Mouse (Mus musculus) bone marrow macrophage, adult 2 months (primary cell): ENCODE results near the gene Ift122. TPM values are rescaled to one million over a fixed set of nuclear protein-coding genes. Genes with fewer than 3 reads are reported as not detected.
A peak's percentile ranks its signal among the peaks of the same experiment; 100 is the strongest.

Experiments
- H3K27ac ChIP-seq: 2 replicates; pipeline ENCODE4 v1.5.1; 2012; ENCODE audit warnings: low read depth, low read length; ENCODE audit not compliant: insufficient read depth
- H3K4me1 ChIP-seq: 2 replicates; pipeline ENCODE4 v1.6.1; 2012; ENCODE audit warnings: low read length; ENCODE audit not compliant: control insufficient read depth, insufficient read depth
- H3K4me3 ChIP-seq: 2 replicates; pipeline ENCODE4 v1.5.1; 2012; ENCODE audit warnings: mild to moderate bottlenecking, low read length, moderate library complexity; ENCODE audit not compliant: insufficient read depth
- CTCF ChIP-seq: IDR thresholded peaks from 2 replicates; pipeline ENCODE4 v1.5.1; 2012; ENCODE audit warnings: low read depth, mild to moderate bottlenecking, low read length, moderate library complexity
- POLR2A ChIP-seq: IDR thresholded peaks from 2 replicates; pipeline ENCODE4 v1.6.1; 2012; ENCODE audit warnings: mild to moderate bottlenecking, low read depth, low read length, borderline replicate concordance
- polyA plus RNA-seq: library from polyadenylated mRNA; stranded (reverse); fragments of >200 nt; gene quantifications from 2 replicates; pipeline ENCODE4 v1.2.4, GENCODE M21; 2012; ENCODE audit not compliant: missing spikeins, insufficient read depth, insufficient read length

Ift122 gene
- polyA plus RNA-seq, 1 experiment: 9.3 TPM

DNA sequence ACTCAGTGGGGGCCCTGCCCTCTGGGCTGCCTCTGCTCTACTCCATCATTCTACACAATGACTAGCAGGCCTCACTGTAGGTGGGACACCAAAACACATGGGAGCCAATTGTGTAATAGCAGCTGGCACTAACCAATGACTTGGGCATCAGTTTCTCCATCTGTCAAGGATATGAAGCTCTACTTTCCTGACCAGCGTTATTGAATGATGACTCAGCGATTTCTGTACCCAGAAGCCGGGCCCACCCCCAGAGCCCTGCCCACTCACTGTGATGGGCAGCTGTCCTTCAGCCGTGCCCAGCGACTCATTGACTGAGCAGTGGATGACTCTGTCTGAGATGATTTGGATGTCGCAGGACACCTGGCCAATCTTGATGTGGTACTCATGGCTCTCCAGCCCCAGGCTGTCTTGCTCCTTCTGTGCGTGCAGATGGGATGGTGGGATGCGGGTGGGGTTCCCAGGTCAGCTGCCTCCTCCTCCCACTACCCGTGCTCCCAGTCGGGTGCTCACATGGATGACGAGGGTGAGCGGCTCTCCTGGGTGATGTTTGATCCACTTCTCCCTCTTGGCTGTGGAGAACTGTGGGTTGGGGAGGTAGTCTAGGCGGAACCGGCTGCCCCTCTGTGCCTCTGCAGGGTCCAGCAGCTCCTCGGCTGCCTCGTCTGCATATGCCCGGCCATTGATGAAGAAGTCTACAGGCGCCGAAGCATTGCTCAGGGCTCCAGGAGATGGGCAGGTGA, 113.1 kb downstream of the Ift122 start:
- H3K4me1 ChIP-seq: peaks cover 17% of the 10 kb centered on the region
- H3K27ac ChIP-seq: no peak overlapping the region
- no peak overlapping the region for H3K4me3 ChIP-seq
- TF ChIP-seq CTCF (no peak), POLR2A (no peak)

DNA sequence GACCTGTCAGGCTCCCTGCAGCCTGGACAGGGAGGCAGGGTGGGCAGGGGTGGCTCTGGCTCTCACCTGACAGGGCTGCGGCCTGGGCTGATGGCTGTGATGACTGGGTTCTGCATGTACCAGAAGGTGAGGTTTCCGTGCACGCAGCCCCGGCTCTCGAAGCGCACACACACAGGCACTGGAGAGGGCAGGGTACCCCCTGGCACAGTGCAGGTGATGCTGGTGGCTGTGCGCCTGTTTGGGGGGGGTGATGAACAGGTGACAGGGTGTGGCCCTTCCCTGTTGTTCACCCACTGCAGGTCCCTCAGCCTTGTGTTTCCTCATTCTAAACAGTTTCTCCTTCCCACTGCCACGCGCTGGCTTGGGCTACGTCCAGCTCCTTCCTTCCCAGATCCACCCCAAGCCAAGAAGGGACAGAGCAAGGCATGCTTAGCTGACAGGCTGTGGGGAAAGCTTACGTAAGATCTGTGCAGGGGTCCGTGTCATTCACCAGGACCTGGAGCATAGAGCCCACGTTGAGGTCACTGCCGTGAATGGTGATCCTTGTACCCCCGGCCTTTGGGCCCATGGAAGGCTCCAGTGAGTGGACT, 114.1 kb downstream of the Ift122 start:
- Histone ChIP-seq H3K4me1 (peaks cover 25% of the 10 kb centered on the region), H3K27ac (no peak overlapping the region), H3K4me3 (no peak overlapping the region)
- TF ChIP-seq CTCF: no peak

DNA sequence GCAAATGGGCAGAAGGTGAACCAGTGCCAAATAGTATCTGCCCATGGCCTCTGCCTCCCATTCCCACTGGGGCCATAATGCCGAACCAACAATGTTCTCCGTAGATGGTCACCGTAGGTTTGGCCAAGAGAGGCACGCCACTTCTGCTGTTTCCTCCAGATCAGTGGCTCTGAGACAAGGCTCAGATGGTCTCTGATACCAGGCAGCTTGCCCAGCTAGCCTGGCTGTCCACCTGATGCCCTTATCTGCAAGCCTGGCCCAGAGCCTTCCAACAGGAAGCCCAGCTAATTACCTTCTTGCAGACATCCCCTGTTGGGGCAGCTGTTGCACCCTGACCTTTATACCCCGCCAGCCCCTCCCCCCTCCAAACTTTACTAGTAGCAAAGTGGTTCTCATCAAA, 114.8 kb downstream of the Ift122 start:
- no peak overlapping the region for H3K27ac ChIP-seq
- no peak for TF ChIP-seq POLR2A
- TF ChIP-seq CTCF: no peak
- no peak overlapping the region for H3K4me3 ChIP-seq
- peaks cover 32% of the 10 kb centered on the region for H3K4me1 ChIP-seq

DNA sequence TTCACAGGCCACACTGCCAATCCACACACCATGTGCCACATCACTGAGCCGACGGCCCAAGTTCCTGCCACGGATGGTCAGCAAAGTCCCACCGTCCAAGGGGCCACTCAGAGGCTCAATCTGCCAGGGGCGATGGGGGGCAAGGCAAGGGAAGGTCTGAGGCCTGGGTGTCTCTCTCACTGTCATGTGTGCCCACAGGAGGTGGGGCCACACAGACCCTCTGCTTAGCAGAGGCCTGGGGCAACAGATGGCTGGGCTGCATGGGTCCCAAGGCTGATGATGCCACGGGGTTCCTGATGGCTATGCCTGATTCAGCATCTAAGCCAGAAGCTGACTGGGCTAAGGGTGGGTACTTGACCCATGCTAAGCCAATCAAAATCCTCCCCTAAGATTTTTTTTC, 115.4 kb downstream of the Ift122 start:
- no peak for TF ChIP-seq CTCF
- TF ChIP-seq POLR2A: no peak
- no peak overlapping the region for H3K4me3 ChIP-seq
- peaks cover 39% of the 10 kb centered on the region for H3K4me1 ChIP-seq
- no peak overlapping the region for H3K27ac ChIP-seq

DNA sequence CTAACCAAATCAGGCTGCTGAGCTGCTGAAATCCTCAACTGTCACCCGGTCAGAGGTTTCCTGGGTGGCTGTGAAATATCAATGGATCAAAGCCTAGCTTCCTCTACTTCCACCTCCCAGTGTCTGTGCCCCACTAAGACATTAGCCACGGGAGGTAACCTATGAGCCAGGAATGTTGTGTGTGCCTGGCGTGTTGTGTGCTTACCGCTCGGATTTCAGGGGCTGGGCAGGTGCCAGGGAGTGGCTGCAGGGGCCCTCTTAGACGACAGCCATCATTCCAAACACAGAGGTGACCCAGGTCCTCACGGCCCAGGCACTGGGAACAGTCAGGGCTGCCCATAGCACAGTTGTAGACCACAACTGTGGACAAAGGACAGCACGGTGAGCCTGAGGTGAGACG, 115.8 kb downstream of the Ift122 start:
- Histone ChIP-seq H3K4me1 (peaks cover 43% of the 10 kb centered on the region), H3K27ac (no peak overlapping the region), H3K4me3 (no peak overlapping the region)
- TF ChIP-seq POLR2A: no peak
- no peak for TF ChIP-seq CTCF

DNA sequence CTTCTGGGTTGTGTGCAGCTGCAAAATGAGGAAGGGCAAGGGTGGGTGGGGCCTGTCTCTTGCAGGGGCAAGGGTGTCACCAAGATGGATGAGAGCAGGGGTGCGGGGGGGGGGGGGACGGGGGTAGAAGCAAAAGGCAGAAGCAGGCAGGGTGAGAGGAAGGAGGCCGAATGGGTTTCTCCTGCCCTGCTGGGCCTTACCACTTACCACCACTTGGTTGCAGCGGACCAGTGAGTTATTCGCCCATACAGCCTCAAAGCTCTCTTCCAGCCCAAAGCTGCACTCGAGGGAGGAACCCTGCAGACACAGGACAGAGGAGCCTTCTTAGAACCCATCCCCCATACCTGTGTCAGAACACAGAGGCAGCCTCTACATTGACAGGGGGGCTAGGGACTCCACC, 116.7 kb downstream of the Ift122 start:
- peaks cover 44% of the 10 kb centered on the region for H3K4me1 ChIP-seq

DNA sequence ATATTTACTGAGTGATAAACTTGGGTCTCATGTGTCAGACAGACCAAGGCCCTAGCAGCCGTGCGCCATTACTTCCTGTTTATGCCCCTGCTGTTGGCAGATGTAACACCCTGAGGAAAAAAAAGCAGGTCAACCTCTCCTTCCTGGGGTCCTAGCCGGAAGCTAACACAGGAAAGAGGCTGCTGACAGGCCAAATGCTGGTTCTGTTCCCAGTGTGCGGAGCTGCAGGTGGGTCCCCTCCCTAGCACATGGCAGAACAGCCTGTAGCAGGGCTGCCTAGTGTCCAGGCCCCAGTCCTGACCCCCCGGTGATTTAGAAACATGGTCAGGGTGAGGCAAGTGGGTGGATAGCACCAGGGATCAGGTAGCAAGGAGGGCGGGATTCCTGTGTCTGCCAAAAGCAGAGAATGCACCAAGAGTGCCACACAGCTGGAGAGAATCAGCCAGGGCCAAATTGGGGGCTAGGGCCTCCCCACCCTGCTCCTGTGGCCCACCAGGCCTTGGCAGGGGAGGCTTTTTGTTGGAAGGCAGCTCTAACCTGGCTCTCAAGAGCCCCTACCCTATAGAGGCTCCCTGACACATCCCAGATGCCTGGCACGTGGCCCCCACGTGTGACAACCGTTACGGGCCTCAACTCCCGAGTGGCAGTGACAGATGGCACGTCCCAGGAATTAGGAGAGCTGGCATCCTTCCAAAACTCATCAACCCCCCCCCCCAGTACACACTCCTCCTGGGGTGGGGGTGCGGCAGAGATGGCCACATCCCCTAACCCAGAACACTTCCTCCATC, 118.2 kb downstream of the Ift122 start:
- TF ChIP-seq CTCF: no peak
- TF ChIP-seq POLR2A: no peak
- Histone ChIP-seq H3K27ac (0 out of 2 replicates have a peak overlapping the region, but pooled peaks have one; percentile 19), H3K4me3 (no peak overlapping the region), H3K4me1 (peaks cover 59% of the 10 kb centered on the region)

More for the DNA sequence above, 116.7 kb downstream of the Ift122 start:
- Histone ChIP-seq H3K27ac (no peak overlapping the region), H3K4me3 (no peak overlapping the region)
- no peak for TF ChIP-seq POLR2A
- no peak; the same call in 1 of the 2 replicates for TF ChIP-seq CTCF

DNA sequence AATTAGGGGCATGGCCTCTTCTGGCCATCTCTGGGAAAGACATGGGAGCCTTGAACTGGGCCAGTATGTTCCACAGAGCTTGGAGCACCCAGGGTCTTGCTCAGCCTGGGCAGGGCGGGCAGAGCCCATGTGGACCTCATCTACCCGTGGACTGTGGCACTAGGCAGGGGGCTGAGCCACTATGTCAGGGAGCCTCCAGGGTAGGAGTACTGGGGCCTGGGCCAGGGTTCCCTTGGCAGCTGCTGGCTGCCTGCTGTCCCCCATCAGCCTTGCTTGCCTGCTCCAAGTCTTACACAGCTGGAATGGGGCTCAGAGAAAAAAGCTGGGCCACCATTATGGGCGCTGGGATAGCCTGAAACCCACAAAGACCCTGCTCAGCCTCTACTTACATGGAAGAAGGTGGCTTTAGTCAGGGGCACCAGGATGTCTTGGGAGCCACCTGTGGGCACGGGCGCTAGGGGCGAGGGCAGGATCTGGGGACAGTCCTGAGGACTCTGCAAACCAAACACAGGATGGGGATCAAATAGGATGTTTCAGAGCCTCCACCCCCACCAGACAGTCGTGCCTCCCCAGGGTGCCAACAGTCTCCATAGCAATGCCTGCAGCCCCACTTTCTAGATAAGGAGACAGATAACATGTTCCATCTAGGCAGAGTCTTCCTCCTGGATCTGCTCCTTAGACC, 119.0 kb downstream of the Ift122 start:
- Histone ChIP-seq H3K4me1 (peaks cover 66% of the 10 kb centered on the region), H3K4me3 (no peak overlapping the region), H3K27ac (no peak overlapping the region)
- TF ChIP-seq CTCF (no peak), POLR2A (no peak)

DNA sequence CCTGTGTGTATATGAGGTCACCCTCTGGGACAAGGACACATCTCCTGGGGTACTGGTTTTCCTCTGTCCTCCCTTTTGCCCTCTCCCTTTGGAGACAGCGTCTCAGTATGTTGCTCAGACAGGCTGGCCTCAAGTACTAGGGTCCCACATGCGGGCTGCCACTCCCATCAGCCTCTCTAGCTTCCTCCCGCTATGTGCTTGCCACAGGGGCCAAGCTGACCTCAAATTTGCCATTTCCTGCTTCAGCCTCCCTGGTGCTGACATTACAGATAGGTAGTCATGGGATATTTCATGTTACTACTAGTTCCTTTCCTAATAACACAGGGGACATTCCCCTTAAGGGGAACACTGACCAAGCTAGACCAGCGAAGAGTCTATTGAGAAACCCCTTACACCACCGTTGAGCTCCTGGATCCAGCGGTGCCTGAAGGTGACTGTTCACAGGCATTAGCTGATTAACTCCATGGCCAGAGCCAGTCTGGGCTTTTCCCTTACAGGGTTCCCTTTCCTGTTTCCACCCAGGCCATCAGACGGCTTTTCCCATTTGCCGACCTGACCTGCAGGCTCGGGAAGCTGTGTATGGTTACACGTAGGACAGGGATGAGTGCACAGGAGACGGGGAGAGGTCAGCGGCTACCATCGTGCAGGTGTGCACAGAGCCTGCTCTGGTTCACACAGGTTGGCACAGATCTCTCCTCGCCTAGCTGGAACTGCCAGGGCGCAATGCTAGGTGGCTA, 120.0 kb downstream of the Ift122 start:
- H3K27ac ChIP-seq: peak overlapping the region; percentile 43
- peaks cover 69% of the 10 kb centered on the region for H3K4me1 ChIP-seq
- TF ChIP-seq CTCF: no peak
- no peak overlapping the region for H3K4me3 ChIP-seq
